Comparison of ENCODE assay signal across 9 mouse cellular contexts in genomic region chr16:32915292-32916068, GRCm38 (mm10). TPM values are rescaled to one million over a fixed set of nuclear protein-coding genes. Genes with fewer than 3 reads are reported as not detected.
DNase-seq lines count a peak whose midpoint lies in the region; ATAC-seq and TF ChIP-seq lines count a peak whose summit lies in the region.
"Had no signal": no experiment of that assay in that cellular context is flagged by ENCODE, and none has a peak within 500 bp of the region (broad histone marks: within the 10 kb centered on the region; RNA-seq: fewer than 3 reads in every experiment).

No protein-coding gene starts in this region.

- peak; percentile 11 for DNase-seq in lung, embryonic 14.5 days
- no peak for DNase-seq in lung, postnatal 14 days
- no peak for DNase-seq in ovary, adult 18-20 months (ENCODE audit: low spot score)
- no peak for DNase-seq in gastrocnemius, postnatal 14 days
- DNase-seq: cerebellum, postnatal 10 days had no signal

- no peak for TF ChIP-seq POLR2A in cortical plate, adult 2 months (IDR thresholded peaks at IDR 0.05; ENCODE audit: extremely low read depth, insufficient read depth, low read length)
- TF ChIP-seq POLR2A in olfactory bulb, adult 2 months (IDR thresholded peaks at IDR 0.05; ENCODE audit: insufficient read depth, low read depth, low read length) = no peak

- intact Hi-C loops in gastrocnemius, postnatal 14 days (cut with DNase I; ENCODE audit: low total_unique reads) = no loop called here

- H3K9me3 ChIP-seq in lung, embryonic 14.5 days (ENCODE audit: low read depth, low read length) = no peaks in the 10 kb centered on the region
- no peaks in the 10 kb centered on the region for H3K9me3 ChIP-seq in intestine, postnatal 0 days (ENCODE audit: control insufficient read depth)

- no peak for ATAC-seq in lung, embryonic 14.5 days (ENCODE audit: insufficient read depth)
- no peak for ATAC-seq in intestine, postnatal 0 days
- ATAC-seq in cerebellum, adult (ENCODE audit: insufficient number of reproducible peaks, low FRiP score, low TSS enrichment) = no peak

- H3K4me3 ChIP-seq in lung, embryonic 14.5 days (ENCODE audit: low read depth, low read length) = peak overlapping the region; percentile 95
- peak overlapping the region; percentile 95; the same call in 1 of the 2 replicates for H3K4me3 ChIP-seq in cortical plate, adult 2 months (ENCODE audit: insufficient read depth, low read length)
- H3K4me3 ChIP-seq in intestine, postnatal 0 days (ENCODE audit: low read depth, low read length) = peak overlapping the region; percentile 89
- H3K4me3 ChIP-seq in olfactory bulb, adult 2 months (ENCODE audit: insufficient read depth, low read depth, low read length) = peak overlapping the region; percentile 7; the same call in 1 of the 2 replicates

- no peaks in the 10 kb centered on the region for H3K36me3 ChIP-seq in lung, embryonic 14.5 days (ENCODE audit: insufficient read depth)
- H3K36me3 ChIP-seq in intestine, postnatal 0 days (ENCODE audit: control insufficient read depth, insufficient read depth) = no peaks in the 10 kb centered on the region

- 59% methylated on average over 9 of the region's 9 CpGs for WGBS in lung, embryonic 14.5 days
- 56% methylated on average over 9 of the region's 9 CpGs for WGBS in intestine, postnatal 0 days
- 60% methylated on average over 9 of the region's 9 CpGs for WGBS in olfactory bulb, adult 2 months

- TF ChIP-seq CTCF in lung, embryonic 14.5 days (IDR thresholded peaks at IDR 0.05; ENCODE audit: low read depth) = no peak
- no peak for TF ChIP-seq CTCF in cortical plate, adult 2 months (IDR thresholded peaks at IDR 0.05; ENCODE audit: extremely low read depth, insufficient read depth, low read length)
- TF ChIP-seq CTCF in intestine, postnatal 0 days (IDR thresholded peaks at IDR 0.05; ENCODE audit: low read depth) = no peak
- no peak for TF ChIP-seq CTCF in olfactory bulb, adult 2 months (IDR thresholded peaks at IDR 0.05; ENCODE audit: insufficient read depth, low read depth, low read length)

- H3K4me1 ChIP-seq in lung, embryonic 14.5 days (ENCODE audit: insufficient read depth) = 0 out of 2 replicates have a peak, but pooled peaks cover 6% of the 10 kb centered on the region
- no peaks in the 10 kb centered on the region; the same call in 1 of the 2 replicates for H3K4me1 ChIP-seq in cortical plate, adult 2 months (ENCODE audit: control insufficient read depth, insufficient read depth, low read length)
- H3K4me1 ChIP-seq in intestine, postnatal 0 days (replicated peaks; ENCODE audit: control insufficient read depth, insufficient read depth, low read length) = no peaks in the 10 kb centered on the region
- H3K4me1 ChIP-seq in olfactory bulb, adult 2 months (ENCODE audit: control insufficient read depth, insufficient read depth, low read length) = peaks cover 2% of the 10 kb centered on the region; the same call in 1 of the 2 replicates

- H3K27ac ChIP-seq in lung, embryonic 14.5 days (ENCODE audit: low read depth) = no peak overlapping the region
- H3K27ac ChIP-seq in cortical plate, adult 2 months (ENCODE audit: insufficient read depth, low read length) = no peak overlapping the region
- H3K27ac ChIP-seq in intestine, postnatal 0 days (ENCODE audit: low read depth, low read length) = no peak overlapping the region
- H3K27ac ChIP-seq in olfactory bulb, adult 2 months (ENCODE audit: insufficient read depth, low read depth, low read length) = no peak overlapping the region

- H3K27me3 ChIP-seq in lung, embryonic 14.5 days (ENCODE audit: insufficient read depth, low read length) = no peaks in the 10 kb centered on the region
- no peaks in the 10 kb centered on the region for H3K27me3 ChIP-seq in intestine, postnatal 0 days (replicated peaks; ENCODE audit: control insufficient read depth, insufficient read depth, low read length)

- H3K4me2 ChIP-seq in lung, embryonic 14.5 days = peak overlapping the region; percentile 80
- H3K4me2 ChIP-seq in intestine, postnatal 0 days (replicated peaks; ENCODE audit: low read depth) = peak overlapping the region; percentile 70

- no peak overlapping the region; the same call in 1 of the 2 replicates for H3K9ac ChIP-seq in lung, embryonic 14.5 days
- no peak overlapping the region for H3K9ac ChIP-seq in intestine, postnatal 0 days (ENCODE audit: low read depth, low read length)

RNA-seq across cellular contexts. Expression of gene Lrch3, which starts 1.6 kb away (rescaled TPM):
- polyA plus RNA-seq in lung, embryonic 14.5 days (2014; fragmentation: Nextera tagmentation; extraction: Ambion mirVana) = 26.6 and 26.9 TPM in 2 replicates
- 30.0 and 31.7 TPM in 2 replicates for polyA plus RNA-seq in cortical plate, adult 2 months (2012; rRNA removed)
- 7.8 and 8.4 TPM in 2 replicates for polyA plus RNA-seq in intestine, postnatal 0 days (2015; fragmentation: Nextera tagmentation; extraction: Ambion mirVana)
- polyA plus RNA-seq in olfactory bulb, adult 2 months (2012; ENCODE audit: insufficient read depth, insufficient read length, low replicate concordance, missing spikeins) = not detected in 2 replicates
- 10 to 100 TPM; 18.1 to 21.7 TPM for total RNA-seq in gastrocnemius, postnatal 14 days (2021)

RNA-seq across cellular contexts. Expression of gene Rubcn, which starts 37.9 kb away (rescaled TPM):
- polyA plus RNA-seq in lung, embryonic 14.5 days (2014; fragmentation: Nextera tagmentation; extraction: Ambion mirVana) = 18.2 and 18.6 TPM in 2 replicates
- polyA plus RNA-seq in cortical plate, adult 2 months (2012; rRNA removed) = 77.0 TPM in 2 replicates
- 8.3 and 8.6 TPM in 2 replicates for polyA plus RNA-seq in intestine, postnatal 0 days (2015; fragmentation: Nextera tagmentation; extraction: Ambion mirVana)
- polyA plus RNA-seq in olfactory bulb, adult 2 months (2012; ENCODE audit: insufficient read depth, insufficient read length, low replicate concordance, missing spikeins) = not detected in 2 replicates
- 10 to 100 TPM; 28.8 to 30.0 TPM for total RNA-seq in gastrocnemius, postnatal 14 days (2021)

RNA-seq across cellular contexts. Expression of gene Fyttd1, which starts 38.2 kb away (rescaled TPM):
- 133 and 134 TPM in 2 replicates for polyA plus RNA-seq in lung, embryonic 14.5 days (2014; fragmentation: Nextera tagmentation; extraction: Ambion mirVana)
- polyA plus RNA-seq in cortical plate, adult 2 months (2012; rRNA removed) = 49.9 and 54.0 TPM in 2 replicates
- polyA plus RNA-seq in intestine, postnatal 0 days (2015; fragmentation: Nextera tagmentation; extraction: Ambion mirVana) = 52.7 and 52.8 TPM in 2 replicates
- not detected in 2 replicates for polyA plus RNA-seq in olfactory bulb, adult 2 months (2012; ENCODE audit: insufficient read depth, insufficient read length, low replicate concordance, missing spikeins)
- total RNA-seq in gastrocnemius, postnatal 14 days (2021) = 100 to 1,000 TPM; 108 to 111 TPM

Comparison
In these comparisons a context has a peak if more than half of its experiments do, and no peak if none do; other contexts are left out.
1. H3K4me3 ChIP-seq: peak in every context shown above with its lines; median percentile 95 in lung, embryonic 14.5 days; 95 in cortical plate, adult 2 months; 89 in intestine, postnatal 0 days; 7 in olfactory bulb, adult 2 months.